Mouse (Mus musculus): ENCODE data around the gene Fam131c. TPM values are rescaled to one million over a fixed set of nuclear protein-coding genes. Genes with fewer than 3 reads are reported as not detected.

Fam131c gene
- total RNA-seq (2021), result 1 to 10 TPM; 3.1 to 3.9 TPM
- long read RNA-seq, partial matches to known transcripts, result 0 of 2 reads
- long read RNA-seq, other reads (novel, unspliced or antisense), result 0 of 2 reads

DNA sequence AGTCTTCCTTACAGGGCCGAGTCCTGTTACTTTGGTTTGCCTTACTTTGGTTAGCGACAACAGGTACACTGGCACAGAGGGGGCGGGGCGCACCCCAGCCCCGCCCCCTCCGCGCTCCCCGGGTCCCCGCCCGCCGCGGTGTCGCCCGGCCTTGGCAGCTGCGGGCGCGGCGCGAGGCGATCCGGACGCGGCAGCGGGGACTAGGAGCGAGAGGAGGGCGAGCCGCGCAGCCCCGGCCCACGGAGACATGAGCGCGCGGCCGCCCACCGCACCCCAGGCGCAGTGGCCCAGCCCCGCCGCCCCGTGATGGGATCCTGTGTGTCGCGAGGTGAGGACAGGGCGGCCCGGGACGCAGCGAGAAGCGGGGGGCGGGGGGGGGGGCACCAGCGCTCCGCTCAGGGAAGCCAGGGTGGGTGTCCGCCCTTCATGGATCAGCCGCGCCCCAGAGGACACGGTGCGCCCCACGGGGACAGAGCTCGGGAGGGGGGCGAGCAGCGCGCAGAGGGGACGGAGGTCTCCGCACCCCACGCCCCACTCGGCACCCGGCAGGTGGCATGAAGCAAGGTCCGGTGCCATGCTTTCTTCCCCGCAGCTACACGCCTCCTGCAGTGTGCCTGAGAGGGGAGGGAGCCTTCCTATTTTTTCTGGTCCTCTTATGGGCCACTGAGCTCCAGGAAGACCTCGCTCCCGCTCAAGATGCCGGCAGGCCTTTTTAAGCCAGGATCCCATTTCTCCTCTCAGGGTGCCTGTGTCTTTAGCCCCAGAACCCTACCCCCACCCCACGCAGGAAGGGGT, at the start of gene Fam131c:
TSS of gene Fam131c (plus strand) at position 224 of the 795 bp plus-strand sequence.
- DNase-seq (ENCODE audit: low spot score in 2 of 2), result no peak

GRCm38 (mm10) chr4:141322526-141322925, 45.5 kb upstream of the Fam131c start:
- DNase-seq (ENCODE audit: low spot score in 2 of 2), result no peak

- DNase-seq (ENCODE audit: low spot score in 2 of 2), result no peak
Measured at GRCm38 (mm10) chr4:141324771-141325191, 43.2 kb upstream of the Fam131c start.

DNA sequence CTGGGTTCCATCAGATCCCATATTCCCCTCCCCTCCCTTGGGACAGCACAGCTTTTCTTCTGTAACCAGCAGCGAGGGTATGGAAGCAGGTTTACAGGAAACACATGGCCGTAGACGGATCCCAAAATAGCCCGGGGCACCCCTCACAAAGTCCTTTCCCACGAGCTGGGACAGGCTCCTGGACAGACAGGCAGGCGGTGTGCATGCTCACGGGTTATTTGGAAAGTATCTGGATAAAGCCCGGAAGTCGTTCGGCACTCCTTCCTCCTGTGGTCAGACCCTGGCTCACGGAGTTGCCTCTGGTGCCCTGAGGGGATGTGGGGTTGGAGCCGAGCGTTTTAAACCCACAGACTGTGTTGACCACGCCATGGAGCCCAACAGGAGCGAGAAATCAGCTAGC, 42.4 kb upstream of the Fam131c start:
- DNase-seq (ENCODE audit: low spot score in 2 of 2), result no peak

- DNase-seq (ENCODE audit: low spot score in 2 of 2), result no peak
Measured at GRCm38 (mm10) chr4:141327075-141327474, 40.9 kb upstream of the Fam131c start.

DNA sequence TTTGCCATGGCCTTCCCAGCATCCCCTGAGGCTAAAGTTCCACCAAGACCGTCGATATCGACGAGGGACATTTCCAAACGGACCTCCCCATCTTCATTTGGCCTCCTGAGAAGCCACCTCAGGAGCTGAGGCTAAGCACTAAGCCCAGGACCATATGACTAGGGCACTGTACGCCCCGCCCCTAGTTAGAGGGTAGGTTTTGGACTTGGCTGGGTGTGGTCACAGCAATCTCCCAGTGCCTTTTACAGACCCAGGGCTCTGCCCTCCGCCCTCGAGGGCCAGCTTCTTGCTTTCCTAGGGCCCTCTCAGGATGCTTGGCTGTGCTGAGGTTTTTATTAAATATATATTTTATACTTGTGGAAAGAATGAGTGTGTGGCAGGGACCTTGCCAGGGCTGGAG, 39.3 kb upstream of the Fam131c start:
- DNase-seq (ENCODE audit: low spot score in 2 of 2), result no peak

DNA sequence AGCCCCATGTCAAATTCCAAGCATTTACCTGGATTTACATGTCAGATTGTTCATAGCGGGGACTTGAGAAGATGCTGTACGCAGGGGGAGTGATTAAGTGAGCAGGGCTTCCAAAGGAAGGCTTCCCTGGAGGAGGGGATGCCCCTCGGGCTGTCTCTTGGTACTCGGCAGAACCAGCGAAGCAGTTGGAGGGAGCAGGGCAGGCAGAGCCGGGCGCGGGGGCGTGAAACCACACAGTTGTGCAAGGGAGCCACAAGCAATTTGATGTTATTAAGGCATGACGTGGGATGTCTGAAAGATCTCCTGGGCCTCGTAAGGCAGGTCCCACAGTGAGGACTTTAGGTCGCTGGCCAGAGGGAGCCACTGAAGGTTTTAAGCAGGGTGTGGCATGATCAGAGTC, 38.1 kb upstream of the Fam131c start:
- no peak for DNase-seq (ENCODE audit: low spot score in 2 of 2)

DNA sequence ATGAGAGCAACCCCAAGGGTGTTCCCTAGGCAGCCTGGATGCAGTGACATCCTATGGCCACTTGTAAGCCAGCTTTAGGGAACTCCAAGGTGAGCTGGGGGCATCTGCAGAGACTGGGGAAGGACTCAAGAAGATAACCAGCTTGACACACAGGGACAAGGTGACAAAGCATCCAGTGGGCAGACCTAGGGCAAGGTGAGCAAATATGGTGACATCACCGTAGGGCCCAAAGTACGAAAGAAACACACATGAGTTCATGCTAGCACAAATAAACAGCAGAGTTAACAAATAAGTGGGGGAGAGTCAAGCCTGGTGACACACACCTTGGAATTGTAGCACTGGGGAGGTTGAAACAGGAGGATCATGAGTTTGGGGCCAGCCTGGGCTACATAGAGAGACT, 36.6 kb upstream of the Fam131c start:
- DNase-seq (ENCODE audit: low spot score in 2 of 2), result no peak

DNA sequence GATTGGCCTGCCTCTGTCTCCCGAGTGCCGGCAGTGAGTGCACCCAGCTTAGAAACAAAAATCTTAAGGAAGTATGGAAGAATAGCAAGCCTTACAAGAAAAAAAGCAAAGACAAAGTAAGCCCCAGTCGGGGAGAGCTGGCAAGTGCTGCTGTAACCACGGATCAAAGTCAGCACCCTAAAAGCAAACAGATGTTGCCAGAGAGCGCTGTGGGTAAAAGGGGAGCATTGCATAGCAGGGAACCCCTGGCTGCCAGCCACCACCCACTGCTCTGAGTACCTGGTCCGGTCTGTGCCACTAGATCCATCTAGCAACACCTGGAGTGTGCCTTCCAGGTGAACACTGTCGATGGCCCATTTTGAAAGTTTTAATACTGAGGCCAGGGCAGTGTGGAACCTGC, 35.8 kb upstream of the Fam131c start:
- DNase-seq (ENCODE audit: low spot score in 2 of 2), result no peak

DNA sequence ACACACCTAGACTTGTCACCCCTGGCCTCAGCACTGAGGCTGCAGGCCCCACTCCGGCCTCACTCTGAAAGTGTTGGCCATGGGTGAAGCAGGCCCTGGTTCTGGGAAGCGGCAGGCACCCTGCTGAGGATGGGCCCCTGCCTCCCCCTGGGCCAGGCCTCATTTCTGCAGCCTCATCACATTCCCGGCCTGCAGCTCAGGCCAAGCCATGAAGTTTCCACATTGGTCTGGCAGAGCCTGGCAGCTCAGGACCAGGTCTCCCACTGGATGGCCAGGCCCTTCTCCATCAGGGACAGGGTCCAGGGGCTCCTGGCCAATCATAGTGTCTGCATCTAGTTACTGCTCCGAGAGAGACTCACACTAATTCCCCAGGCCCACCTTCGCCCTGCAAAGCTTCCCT, 33.3 kb upstream of the Fam131c start:
- DNase-seq (ENCODE audit: low spot score in 2 of 2), result no peak

GRCm38 (mm10) chr4:141335263-141335796, 32.7 kb upstream of the Fam131c start:
- no peak for DNase-seq (ENCODE audit: low spot score in 2 of 2)

GRCm38 (mm10) chr4:141336196-141336595, 31.8 kb upstream of the Fam131c start:
- no peak for DNase-seq (ENCODE audit: low spot score in 2 of 2)

- DNase-seq (ENCODE audit: low spot score in 2 of 2), result no peak
Measured at GRCm38 (mm10) chr4:141337986-141338385, 30.0 kb upstream of the Fam131c start.

DNA sequence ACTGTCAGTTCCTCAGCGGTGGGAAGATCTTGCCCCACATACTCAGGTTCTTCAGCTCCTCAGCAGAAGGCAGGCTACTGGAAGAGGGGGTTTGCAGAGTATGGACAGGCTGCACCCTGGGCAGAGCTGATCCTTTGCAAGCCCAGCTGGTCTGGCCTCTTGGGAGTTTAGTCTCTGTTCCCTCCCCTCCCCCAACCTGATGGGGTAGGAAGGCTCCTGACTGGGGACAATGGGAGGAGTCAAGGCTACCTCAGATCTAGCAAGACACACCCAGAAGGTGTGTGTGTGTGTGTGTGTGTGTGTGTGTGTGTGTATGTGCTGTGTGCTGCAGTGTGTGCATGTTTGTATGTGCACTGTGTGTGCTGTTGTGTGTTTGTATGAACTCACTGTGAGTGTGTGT, 29.2 kb upstream of the Fam131c start:
- no peak for DNase-seq (ENCODE audit: low spot score in 2 of 2)

GRCm38 (mm10) chr4:141341477-141341876, 26.5 kb upstream of the Fam131c start:
- DNase-seq (ENCODE audit: low spot score in 2 of 2), result no peak

DNA sequence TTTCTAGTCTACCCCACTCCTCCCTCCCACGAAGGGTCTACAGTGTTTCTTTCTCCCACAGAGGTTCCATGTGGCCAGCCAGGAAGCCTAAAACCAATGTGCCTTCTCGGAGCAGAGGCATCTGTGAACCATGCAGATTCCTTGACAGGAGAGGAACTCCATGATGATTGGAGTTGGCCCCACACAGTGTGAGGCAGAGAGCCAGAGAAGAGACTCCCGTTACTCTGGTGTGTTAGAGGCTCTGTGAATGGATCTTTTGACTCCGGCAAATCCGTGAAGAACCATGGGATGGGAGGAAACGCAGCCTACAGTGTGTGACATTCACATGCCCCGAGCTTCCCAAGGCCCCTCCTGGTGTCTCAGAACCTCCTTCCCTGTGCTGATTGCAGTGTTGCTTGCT, 24.5 kb upstream of the Fam131c start:
- no peak for DNase-seq (ENCODE audit: low spot score in 2 of 2)

DNA sequence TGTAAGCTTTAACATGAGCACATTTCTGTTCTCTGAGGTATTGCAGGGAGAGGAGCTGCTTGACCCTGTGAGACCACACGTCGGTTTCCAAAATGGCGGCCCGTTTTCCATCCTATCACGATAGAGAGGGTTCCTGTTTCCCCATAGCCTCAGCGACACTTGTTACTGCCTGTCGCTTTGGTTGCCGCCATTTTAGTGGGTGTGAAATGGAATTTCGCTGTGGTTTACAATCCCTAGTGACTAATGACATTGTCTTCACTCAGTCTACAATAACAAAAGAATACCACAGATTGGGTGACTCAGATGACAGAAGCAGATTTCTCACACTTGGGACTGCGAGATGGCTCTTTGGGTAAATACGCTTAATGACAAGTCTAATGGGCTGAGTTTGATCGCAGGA, 22.8 kb upstream of the Fam131c start:
- no peak for DNase-seq (ENCODE audit: low spot score in 2 of 2)

DNA sequence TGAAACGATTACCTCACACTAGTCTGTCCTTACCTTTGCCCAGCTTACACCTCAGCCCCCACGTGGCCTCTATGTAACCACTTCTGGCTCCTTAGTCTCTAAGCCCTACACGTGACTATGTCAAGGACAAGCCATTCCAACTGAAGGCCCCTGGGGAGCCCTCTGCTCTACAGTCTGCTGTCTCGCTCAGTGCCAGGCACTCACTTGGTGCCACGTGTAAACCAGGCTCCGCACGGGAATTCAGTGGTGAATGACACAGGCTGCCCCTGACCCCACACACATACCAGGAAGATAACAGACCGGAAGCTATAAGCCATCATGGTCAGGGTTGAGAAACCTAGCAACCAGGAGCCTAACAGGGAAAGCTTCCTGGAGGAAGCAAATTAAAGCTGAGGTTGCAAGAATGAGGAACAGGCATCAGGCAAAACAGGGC, 20.6 kb upstream of the Fam131c start:
- no peak for DNase-seq (ENCODE audit: low spot score in 2 of 2)

- DNase-seq (ENCODE audit: low spot score in 2 of 2), result no peak
Measured at GRCm38 (mm10) chr4:141348616-141349015, 19.4 kb upstream of the Fam131c start.

- DNase-seq (ENCODE audit: low spot score in 2 of 2), result no peak
Measured at GRCm38 (mm10) chr4:141350015-141350414, 18.0 kb upstream of the Fam131c start.

DNA sequence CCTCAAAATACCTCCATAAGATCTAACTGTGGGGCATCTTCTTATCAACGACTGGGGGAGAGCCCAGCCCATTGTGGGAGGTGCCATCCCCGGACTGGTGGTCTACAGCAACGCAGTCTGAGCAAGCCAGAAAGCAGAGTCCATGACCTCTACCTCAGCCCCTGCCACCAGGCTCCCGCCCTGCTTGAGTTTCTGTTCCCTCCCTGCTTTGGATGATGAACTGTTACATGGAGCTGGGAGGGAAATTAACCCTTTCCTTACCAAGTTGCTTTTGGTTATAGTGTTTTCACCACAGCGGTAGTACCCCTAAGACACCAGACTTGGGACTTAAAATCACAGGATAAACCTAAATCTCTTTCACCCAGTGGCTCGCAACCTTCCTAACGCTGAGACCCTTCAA, 16.0 kb upstream of the Fam131c start:
- DNase-seq (ENCODE audit: low spot score in 2 of 2), result no peak

GRCm38 (mm10) chr4:141352986-141353385, 15.0 kb upstream of the Fam131c start:
- no peak for DNase-seq (ENCODE audit: low spot score in 2 of 2)

GRCm38 (mm10) chr4:141353868-141354267, 14.2 kb upstream of the Fam131c start:
- no peak for DNase-seq (ENCODE audit: low spot score in 2 of 2)

Measured in layer of hippocampus, adult 18-20 months (tissue).